ENCODE assay signal across 11 mouse cellular contexts in the genomic region with DNA sequence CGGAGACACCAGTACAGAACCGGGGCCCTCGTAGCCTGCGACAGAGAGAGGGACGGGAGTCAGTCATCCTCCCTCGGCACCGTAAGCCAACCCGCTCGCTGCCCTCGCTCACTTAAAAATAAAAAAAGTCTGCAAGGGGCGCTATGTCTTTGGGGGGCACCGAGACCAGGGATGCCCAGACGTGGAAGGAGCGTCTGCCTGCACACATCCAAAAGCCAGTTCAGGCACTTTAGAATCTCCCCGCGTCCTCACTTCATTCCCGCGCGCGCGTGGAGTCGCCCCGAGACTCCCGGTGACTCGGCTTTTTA. TPM values are rescaled to one million over a fixed set of nuclear protein-coding genes. Genes with fewer than 3 reads are reported as not detected.
DNase-seq lines count a peak whose midpoint lies in the region; ATAC-seq lines count a peak whose summit lies in the region.
"Had no signal": no experiment of that assay in that cellular context is flagged by ENCODE, and none has a peak within 500 bp of the region (broad histone marks: within the 10 kb centered on the region; RNA-seq: fewer than 3 reads in every experiment).

No protein-coding gene starts in this region.

- H3K36me3 ChIP-seq in heart, embryonic 14.5 days (ENCODE audit: control insufficient read depth, insufficient read depth, low read length) = no peaks in the 10 kb centered on the region
- no peaks in the 10 kb centered on the region for H3K36me3 ChIP-seq in hindbrain, embryonic 13.5 days
- no peaks in the 10 kb centered on the region for H3K36me3 ChIP-seq in midbrain, embryonic 12.5 days

- no peak for ATAC-seq in heart, embryonic 14.5 days (ENCODE audit: insufficient number of reproducible peaks, insufficient read depth, low FRiP score, low read depth)
- no peak for ATAC-seq in hindbrain, embryonic 13.5 days (ENCODE audit: low FRiP score)
- no peak for ATAC-seq in midbrain, embryonic 12.5 days (ENCODE audit: low FRiP score, low read depth)

- peaks cover 10 to 30% of the 10 kb centered on the region in 2 experiments for H3K4me1 ChIP-seq in heart, embryonic 14.5 days (ENCODE audit: control insufficient read depth in 2 of 2, insufficient read depth in 2 of 2, low read length in 2 of 2)
- no peaks in the 10 kb centered on the region; the same call in 1 of the 2 replicates for H3K4me1 ChIP-seq in brown adipose tissue, adult 24 weeks (ENCODE audit: control insufficient read depth, insufficient read depth, insufficient read length, low read length)
- peaks cover 40% of the 10 kb centered on the region for H3K4me1 ChIP-seq in hindbrain, embryonic 13.5 days (replicated peaks)
- H3K4me1 ChIP-seq in midbrain, embryonic 12.5 days = peaks cover 37% of the 10 kb centered on the region

- DNase-seq in heart, adult 18-20 months = no peak
- DNase-seq in thymus, postnatal 10 days (ENCODE audit: low spot score in 2 of 2) = no peak
- DNase-seq in lung, postnatal 4 days = no peak
- no peak for DNase-seq in layer of hippocampus, adult 11-12 months (ENCODE audit: low spot score)

- H3K27ac ChIP-seq in heart, embryonic 14.5 days (replicated peaks in 1 of 2; ENCODE audit: control insufficient read depth in 1 of 2, insufficient read depth in 1 of 2, low read depth in 2 of 2, low read length in 2 of 2) = no peak overlapping the region
- H3K27ac ChIP-seq in brown adipose tissue, adult 24 weeks (replicated peaks; ENCODE audit: low read depth, low read length) = no peak overlapping the region
- no peak overlapping the region for H3K27ac ChIP-seq in hindbrain, embryonic 13.5 days
- no peak overlapping the region for H3K27ac ChIP-seq in midbrain, embryonic 12.5 days (replicated peaks)

- H3K9ac ChIP-seq in heart, embryonic 14.5 days (ENCODE audit: low read length) = no peak overlapping the region
- H3K9ac ChIP-seq in hindbrain, embryonic 13.5 days = no peak overlapping the region
- no peak overlapping the region for H3K9ac ChIP-seq in midbrain, embryonic 12.5 days (replicated peaks)

- H3K4me3 ChIP-seq in heart, embryonic 14.5 days (ENCODE audit: control insufficient read depth in 1 of 2, insufficient read depth in 1 of 2, low read depth in 1 of 2, low read length in 2 of 2) = peak overlapping the region in 1 of 2 experiments; percentile 63; a peak in 2 of 4 replicates
- peak overlapping the region; percentile 29; the same call in 1 of the 2 replicates for H3K4me3 ChIP-seq in brown adipose tissue, adult 24 weeks (ENCODE audit: insufficient read depth, low read depth, low read length)
- H3K4me3 ChIP-seq in hindbrain, embryonic 13.5 days = peak overlapping the region; percentile 39
- H3K4me3 ChIP-seq in midbrain, embryonic 12.5 days = peak overlapping the region; percentile 45
- H3K4me3 ChIP-seq: erythroblast, embryonic 14.5 days had no signal

- H3K4me2 ChIP-seq in heart, embryonic 14.5 days (ENCODE audit: low read length) = peak overlapping the region; percentile 96
- H3K4me2 ChIP-seq in hindbrain, embryonic 13.5 days = peak overlapping the region; percentile 61
- H3K4me2 ChIP-seq in midbrain, embryonic 12.5 days (replicated peaks) = peak overlapping the region; percentile 67

- WGBS in heart, embryonic 14.5 days = 1% methylated on average over 25 of the region's 25 CpGs
- WGBS in hindbrain, embryonic 13.5 days = under 1% methylated on average over 25 of the region's 25 CpGs
- WGBS in midbrain, embryonic 12.5 days = 1% methylated on average over 25 of the region's 25 CpGs

- H3K27me3 ChIP-seq in heart, embryonic 14.5 days (ENCODE audit: control insufficient read depth, insufficient read depth, low read length) = peaks cover 76% of the 10 kb centered on the region
- H3K27me3 ChIP-seq in hindbrain, embryonic 13.5 days = peaks cover 98% of the 10 kb centered on the region
- peaks cover 97% of the 10 kb centered on the region for H3K27me3 ChIP-seq in midbrain, embryonic 12.5 days

- H3K9me3 ChIP-seq in heart, embryonic 14.5 days (ENCODE audit: control insufficient read depth, low read length) = no peaks in the 10 kb centered on the region
- no peaks in the 10 kb centered on the region for H3K9me3 ChIP-seq in hindbrain, embryonic 13.5 days
- H3K9me3 ChIP-seq in midbrain, embryonic 12.5 days = no peaks in the 10 kb centered on the region

RNA-seq across cellular contexts. Expression of gene Gsc, which starts 1.0 kb away (rescaled TPM):
- 0.16 TPM in 1 of 2 replicates, not detected in the other for polyA plus RNA-seq in heart, embryonic 14.5 days (2014; fragmentation: Nextera tagmentation; extraction: Ambion mirVana)
- not detected for total RNA-seq in heart, adult 18-20 months (2021)
- not detected in 2 replicates for polyA plus RNA-seq in brown adipose tissue, adult 24 weeks (2012; ENCODE audit: insufficient read depth, insufficient read length, missing spikeins)
- 0.31 TPM in 1 of 2 replicates, not detected in the other for polyA plus RNA-seq in hindbrain, embryonic 13.5 days (2015; fragmentation: Nextera tagmentation; extraction: Ambion mirVana)
- 0.24 and 0.65 TPM in 2 replicates for polyA plus RNA-seq in midbrain, embryonic 12.5 days (2016; fragmentation: Nextera tagmentation; extraction: Ambion mirVana)
- total RNA-seq: adrenal gland, postnatal 36 days had no signal
- polyA plus RNA-seq: erythroblast, embryonic 14.5 days; large intestine, adult 2 months had no signal
